Mouse (Mus musculus) ES-E14 (cell line): ENCODE measurements at regions not wholly inside any gene's neighbourhood (a gene's known extent, or its start where the extent isn't known, plus 50 kb on each side); places are given as distances from the start of the nearest gene placed in this dataset.

Experiments used
- DNase-seq: peaks from one replicate; pipeline ENCODE4 v3.0.0-alpha.2; 2013; ENCODE audit warnings: low read depth, low spot score
- H3K27ac ChIP-seq: 2 replicates; pipeline ENCODE4 v1.5.1; 2012; ENCODE audit warnings: low read depth, mild to moderate bottlenecking, low read length, moderate library complexity, mixed read lengths; ENCODE audit not compliant: poor library complexity, insufficient read depth, severe bottlenecking
- H3K36me3 ChIP-seq: 2 replicates; pipeline ENCODE4 v1.6.1; 2012; ENCODE audit warnings: mild to moderate bottlenecking, low read length, moderate library complexity, mixed read lengths; ENCODE audit not compliant: control insufficient read depth, poor library complexity, insufficient read depth, severe bottlenecking
- H3K4me1 ChIP-seq, 2 experiments: fragments of 150-350 bp in 1 of 2; sonication (generic) in 1 of 2; 2 replicates each; pipeline ENCODE4 v1.6.1; 2012; ENCODE audit warnings: low read length in 2 of 2, mild to moderate bottlenecking in 1 of 2, mixed read lengths in 1 of 2; ENCODE audit not compliant: control insufficient read depth in 2 of 2, insufficient read depth in 2 of 2, poor library complexity in 1 of 2
- H3K4me3 ChIP-seq, 2 experiments: fragments of 150-350 bp in 1 of 2; sonication (generic) in 1 of 2; 2 replicates each; pipeline ENCODE4 v1.5.1; 2012; ENCODE audit warnings: low read length in 2 of 2, low read depth in 1 of 2, mild to moderate bottlenecking in 1 of 2, mixed read lengths in 1 of 2; ENCODE audit not compliant: insufficient read depth in 1 of 2, poor library complexity in 1 of 2, severe bottlenecking in 1 of 2
- H3K9ac ChIP-seq: 2 replicates; pipeline ENCODE4 v1.6.1; 2012; ENCODE audit warnings: low read depth, mild to moderate bottlenecking, low read length, mixed read lengths; ENCODE audit not compliant: poor library complexity, insufficient read depth, severe bottlenecking
- H3K9me3 ChIP-seq: fragments of 150-350 bp; sonication (generic); 2 replicates; pipeline ENCODE4 v1.6.1; 2012; ENCODE audit warnings: low read depth, mild to moderate bottlenecking, low read length; ENCODE audit not compliant: control insufficient read depth, insufficient read depth
- CHD2 ChIP-seq: IDR thresholded peaks from 2 replicates; pipeline ENCODE4 v1.6.1; 2014; ENCODE audit warnings: mild to moderate bottlenecking, low read depth, low read length, inconsistent platforms
- HCFC1 ChIP-seq: IDR thresholded peaks from 2 replicates; pipeline ENCODE4 v1.6.1; 2012; ENCODE audit warnings: low read length, inconsistent platforms, borderline replicate concordance; ENCODE audit not compliant: insufficient read depth
- MAFK ChIP-seq: IDR thresholded peaks from 2 replicates; pipeline ENCODE4 v1.6.1; 2014; ENCODE audit warnings: mild to moderate bottlenecking, low read depth, low read length, inconsistent platforms; ENCODE audit not compliant: insufficient read depth
- ZC3H11A ChIP-seq: IDR thresholded peaks from 2 replicates; pipeline ENCODE4 v1.6.1; 2012; ENCODE audit warnings: low read depth, mild to moderate bottlenecking, inconsistent platforms, low read length, borderline replicate concordance
- ZNF384 ChIP-seq: IDR thresholded peaks from 2 replicates; pipeline ENCODE4 v1.6.1; 2012; ENCODE audit warnings: low read depth, low read length, inconsistent platforms
- in situ Hi-C, 2 experiments: fragments of 600-800 bp; cut with MboI; formaldehyde crosslinking; loops; one replicate each; pipeline ENCODE4 v1.15.1; 2025; ENCODE audit warnings: low sequenced_read_pairs in 2 of 2, inconsistent platforms in 1 of 2; ENCODE audit not compliant: unreplicated experiment in 2 of 2

- no peak overlapping the region for H3K27ac ChIP-seq
- H3K36me3 ChIP-seq: no peaks in the 10 kb centered on the region
- H3K4me3 ChIP-seq: no peak overlapping the region
- H3K9me3 ChIP-seq: no peaks in the 10 kb centered on the region
- no peak for DNase-seq
- TF ChIP-seq ZNF384 (no peak), CHD2 (no peak), HCFC1 (no peak), MAFK (no peak), ZC3H11A (no peak)
- in situ Hi-C loops: no loop called here
- no peak overlapping the region for H3K9ac ChIP-seq
- no peaks in the 10 kb centered on the region for H3K4me1 ChIP-seq
Observed at GRCm38 (mm10) chr11:64327771-64328170, 107.4 kb upstream of the Hs3st3a1 start.

- Histone ChIP-seq H3K36me3 (no peaks in the 10 kb centered on the region), H3K4me1 (no peaks in the 10 kb centered on the region), H3K9me3 (no peaks in the 10 kb centered on the region), H3K27ac (no peak overlapping the region), H3K4me3 (no peak overlapping the region), H3K9ac (no peak overlapping the region)
- in situ Hi-C loops: no loop called here
- DNase-seq: no peak
- TF ChIP-seq CHD2: no peak
- TF ChIP-seq HCFC1: no peak
Observed at GRCm38 (mm10) chr11:64326646-64327045, 108.5 kb upstream of the Hs3st3a1 start.

- TF ChIP-seq ZC3H11A: no peak
- H3K27ac ChIP-seq: no peak overlapping the region
Observed at GRCm38 (mm10) chr11:64321900-64322425, 113.2 kb upstream of the Hs3st3a1 start.

GRCm38 (mm10) chr11:64317458-64317857, 117.7 kb upstream of the Hs3st3a1 start:
- TF ChIP-seq MAFK (no peak), ZNF384 (no peak), CHD2 (no peak), ZC3H11A (no peak), HCFC1 (no peak)

More at GRCm38 (mm10) chr11:64321900-64322425, 113.2 kb upstream of the Hs3st3a1 start:
- in situ Hi-C loops: no loop called here
- H3K4me3 ChIP-seq: no peak overlapping the region
- H3K9ac ChIP-seq: no peak overlapping the region
- H3K4me1 ChIP-seq: no peaks in the 10 kb centered on the region
- H3K9me3 ChIP-seq: no peaks in the 10 kb centered on the region
- no peaks in the 10 kb centered on the region for H3K36me3 ChIP-seq
- no peak for DNase-seq

GRCm38 (mm10) chr11:64314997-64315396, 120.1 kb upstream of the Hs3st3a1 start:
- H3K4me3 ChIP-seq: no peak overlapping the region
- in situ Hi-C loops: no loop called here

More at GRCm38 (mm10) chr11:64317458-64317857, 117.7 kb upstream of the Hs3st3a1 start:
- H3K4me3 ChIP-seq: no peak overlapping the region
- H3K9ac ChIP-seq: no peak overlapping the region
- no peaks in the 10 kb centered on the region for H3K9me3 ChIP-seq
- H3K36me3 ChIP-seq: no peaks in the 10 kb centered on the region
- no peak overlapping the region for H3K27ac ChIP-seq
- DNase-seq: no peak
- in situ Hi-C loops: no loop called here
- no peaks in the 10 kb centered on the region for H3K4me1 ChIP-seq

More at GRCm38 (mm10) chr11:64314997-64315396, 120.1 kb upstream of the Hs3st3a1 start:
- Histone ChIP-seq H3K4me1 (no peaks in the 10 kb centered on the region), H3K9ac (no peak overlapping the region), H3K9me3 (no peaks in the 10 kb centered on the region), H3K27ac (no peak overlapping the region), H3K36me3 (no peaks in the 10 kb centered on the region)
- DNase-seq: no peak
- TF ChIP-seq ZNF384: no peak
- TF ChIP-seq MAFK: no peak
- no peak for TF ChIP-seq HCFC1
- TF ChIP-seq ZC3H11A: no peak
- no peak for TF ChIP-seq CHD2
